Mouse (Mus musculus) heart, adult 2 months (tissue): Measurements from ENCODE around the gene Gas2l1. TPM values are rescaled to one million over a fixed set of nuclear protein-coding genes. Genes with fewer than 3 reads are reported as not detected.

Experiments
- DNase-seq, 2 experiments: peaks; one replicate each; pipeline ENCODE4 v3.0.0; 2021
- H3K27ac ChIP-seq: fragments of 200-600 bp; 2 replicates; pipeline ENCODE4 v1.8.1; 2022
- H3K27me3 ChIP-seq: fragments of 200-500 bp; 2 replicates; pipeline ENCODE4 v1.6.1; 2012; ENCODE audit warnings: mild to moderate bottlenecking, low read length, inconsistent platforms, mixed read lengths; ENCODE audit not compliant: control insufficient read depth, insufficient read depth
- H3K36me3 ChIP-seq: fragments of 200-500 bp; 2 replicates; pipeline ENCODE4 v1.6.1; 2012; ENCODE audit warnings: low read length, inconsistent platforms; ENCODE audit not compliant: control insufficient read depth, insufficient read depth
- H3K4me1 ChIP-seq: fragments of 200-500 bp; 2 replicates; pipeline ENCODE4 v1.6.1; 2011; ENCODE audit warnings: low read length; ENCODE audit not compliant: control insufficient read depth, insufficient read depth
- H3K4me3 ChIP-seq: fragments of 200-600 bp; 2 replicates; pipeline ENCODE4 v1.8.1; 2022
- H3K79me2 ChIP-seq: fragments of 200-500 bp; replicated peaks from 2 replicates; pipeline ENCODE4 v1.6.1; 2012; ENCODE audit warnings: mild to moderate bottlenecking, inconsistent platforms, low read length, moderate library complexity, mixed read lengths; ENCODE audit not compliant: control insufficient read depth, insufficient read depth
- H3K9ac ChIP-seq: fragments of 200-500 bp; 2 replicates; pipeline ENCODE4 v1.6.1; 2012; ENCODE audit warnings: low read depth, mild to moderate bottlenecking, control low read depth, inconsistent platforms, low read length, mixed read lengths
- CTCF ChIP-seq: fragments of 200-600 bp; IDR thresholded peaks from 2 replicates; pipeline ENCODE4 v1.8.1; 2022; ENCODE audit warnings: antibody characterized with exemption, mild to moderate bottlenecking, moderate library complexity
- EP300 ChIP-seq: fragments of 200-500 bp; IDR thresholded peaks from 2 replicates; pipeline ENCODE4 v1.6.1; 2011; ENCODE audit warnings: low read depth, low read length, control low read depth; ENCODE audit not compliant: insufficient read depth
- POLR2A ChIP-seq: fragments of 200-500 bp; IDR thresholded peaks from 2 replicates; pipeline ENCODE4 v1.6.1; 2011; ENCODE audit warnings: mild to moderate bottlenecking, low read depth, low read length, control low read depth; ENCODE audit not compliant: insufficient read depth
- WGBS: fragments of 180-500 bp; shearing (Covaris S2); methylation state at CpG from one replicate; pipeline ENCODE4 v1.1.7; 2018; 5-methylcytosine and 5-hydroxymethylcytosine counted together
- intact Hi-C: fragments of 180-260 bp; cut with DNase I; formaldehyde crosslinking; loops from one replicate; pipeline ENCODE4 v1.15.1; 2025
- polyA plus RNA-seq: library from polyadenylated mRNA; depleted of rRNA; stranded (reverse); fragments of >200 nt; gene quantifications from 2 replicates; pipeline ENCODE4 v1.2.3, GENCODE M21; 2012
- total RNA-seq, 2 experiments: library from RNA; stranded (reverse); gene quantifications; 2 replicates each; pipeline ENCODE4 v1.2.3; 2021

The Gas2l1 gene
- total and polyA plus RNA-seq, 3 experiments = 18.2 to 27.9 (median 21.0) TPM

DNA sequence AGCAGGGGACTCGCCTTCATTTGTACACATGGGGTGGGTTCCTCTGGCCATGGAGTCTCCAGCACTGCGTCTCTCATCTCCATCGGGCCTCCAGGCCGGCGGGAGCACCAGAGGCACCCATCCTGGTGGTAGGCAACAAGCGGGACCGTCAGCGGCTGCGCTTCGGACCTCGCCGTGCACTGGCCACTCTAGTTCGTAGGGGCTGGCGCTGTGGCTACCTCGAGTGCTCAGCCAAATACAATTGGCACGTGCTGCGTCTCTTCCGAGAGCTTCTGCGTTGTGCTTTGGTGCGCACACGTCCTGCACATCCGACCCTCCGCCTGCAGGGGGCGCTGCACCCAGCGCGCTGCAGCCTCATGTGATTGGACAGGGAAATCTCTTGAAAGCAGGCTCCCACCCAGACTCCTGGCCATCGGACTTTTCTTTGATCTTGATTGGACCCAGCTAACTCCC, 5.4 kb downstream of the Gas2l1 start:
- 0 out of 2 replicates have a peak overlapping the region, but pooled peaks have one; percentile 1 for H3K9ac ChIP-seq
- peak; percentile 88 for TF ChIP-seq CTCF
- TF ChIP-seq EP300 = no peak
- WGBS = 25% methylated on average over 27 of the region's 27 CpGs
- H3K27me3 ChIP-seq = no peaks in the 10 kb centered on the region
- H3K79me2 ChIP-seq = no peaks in the 10 kb centered on the region
- H3K27ac ChIP-seq = no peak overlapping the region
- peak; percentile 37 to 53 for DNase-seq
- intact Hi-C loops = no loop called here
- no peaks in the 10 kb centered on the region for H3K36me3 ChIP-seq
- no peak overlapping the region for H3K4me3 ChIP-seq
- H3K4me1 ChIP-seq = peaks cover 17% of the 10 kb centered on the region

- no peaks in the 10 kb centered on the region for H3K36me3 ChIP-seq
- H3K9ac ChIP-seq = no peak overlapping the region
- DNase-seq = peak in 1 of 2 experiments; percentile 40
- H3K4me1 ChIP-seq = peaks cover 17% of the 10 kb centered on the region
- TF ChIP-seq POLR2A = 0 out of 2 replicates have a peak, but pooled peaks have one; percentile 27
- no peak for TF ChIP-seq EP300
- intact Hi-C loops = no loop called here
- no peak overlapping the region for H3K27ac ChIP-seq
- no peaks in the 10 kb centered on the region for H3K79me2 ChIP-seq
- H3K4me3 ChIP-seq = peak overlapping the region; percentile 2; the same call in 1 of the 2 replicates
- WGBS = 30% methylated on average over 14 of the region's 14 CpGs
- H3K27me3 ChIP-seq = no peaks in the 10 kb centered on the region
Measured at GRCm38 (mm10) chr11:5059230-5059629, 5.9 kb downstream of the Gas2l1 start.

GRCm38 (mm10) chr11:5058783-5059182, 6.3 kb downstream of the Gas2l1 start:
- H3K9ac ChIP-seq = no peak overlapping the region
- H3K36me3 ChIP-seq = no peaks in the 10 kb centered on the region
- intact Hi-C loops = no loop called here
- no peak for DNase-seq
- WGBS = 35% methylated on average over 9 of the region's 9 CpGs
- H3K27ac ChIP-seq = no peak overlapping the region
- no peaks in the 10 kb centered on the region for H3K79me2 ChIP-seq
- TF ChIP-seq EP300 (no peak), POLR2A (no peak), CTCF (no peak)
- H3K4me3 ChIP-seq = peak overlapping the region; percentile 2; the same call in 1 of the 2 replicates
- H3K27me3 ChIP-seq = no peaks in the 10 kb centered on the region
- H3K4me1 ChIP-seq = peaks cover 15% of the 10 kb centered on the region

DNA sequence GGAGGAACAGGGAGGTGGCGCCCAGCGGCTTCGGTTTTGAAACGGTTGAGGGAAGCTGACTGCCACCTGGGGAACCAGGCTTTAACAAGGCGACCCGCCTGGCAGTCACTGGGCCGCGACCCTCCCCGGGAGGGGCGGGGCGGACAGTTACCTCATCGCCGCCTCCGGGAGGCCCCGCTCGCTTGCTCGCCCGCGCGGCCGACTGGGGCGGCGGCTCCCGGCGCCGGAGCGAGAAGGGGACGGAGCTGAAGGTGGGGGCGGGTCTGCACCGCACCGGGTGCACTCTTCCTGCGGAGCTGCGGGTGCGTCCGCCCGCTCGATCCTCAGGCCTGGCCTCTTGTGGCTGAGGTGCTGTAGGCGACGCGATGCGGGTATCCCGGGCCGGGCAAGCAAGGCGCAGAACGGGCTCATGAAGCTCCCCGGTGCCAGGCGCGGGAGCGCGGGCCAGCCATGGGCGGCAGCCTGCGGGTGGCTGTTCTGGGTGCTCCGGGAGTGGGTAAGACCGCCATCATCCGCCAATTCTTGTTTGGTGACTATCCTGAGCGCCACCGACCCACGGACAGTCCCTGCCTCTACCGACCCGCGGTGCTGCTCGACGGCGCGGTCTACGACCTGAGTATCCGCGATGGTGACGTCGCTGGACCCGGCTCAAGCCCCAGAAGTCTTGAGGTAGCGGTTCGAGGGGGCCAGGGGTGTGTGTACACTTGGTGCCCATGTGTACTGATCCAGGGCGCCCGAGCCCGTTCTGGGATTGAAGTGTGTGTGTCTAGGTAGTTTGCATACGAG, 7.1 kb downstream of the Gas2l1 start, which contains the start of gene Rasl10a:
Gene Rasl10a, plus strand, starts transcription at position 273 of the 786 bp plus-strand sequence.
- H3K79me2 ChIP-seq = no peaks in the 10 kb centered on the region
- peak; percentile 66 to 69 for DNase-seq
- TF ChIP-seq CTCF (no peak), EP300 (no peak), POLR2A (no peak)
- intact Hi-C loops = no loop called here
- H3K9ac ChIP-seq = peak within 1 kb of the TSS; percentile 76
- H3K4me3 ChIP-seq = peak within 1 kb of the TSS; percentile 62
- H3K27ac ChIP-seq = peak within 1 kb of the TSS; percentile 17; the same call in 1 of the 2 replicates
- H3K27me3 ChIP-seq = no peaks in the 10 kb centered on the region
- WGBS = 2% methylated on average over 77 of the region's 77 CpGs
- no peaks in the 10 kb centered on the region for H3K36me3 ChIP-seq
- H3K4me1 ChIP-seq = peaks cover 15% of the 10 kb centered on the region

- no peak for TF ChIP-seq CTCF
- no peak for TF ChIP-seq EP300
- TF ChIP-seq POLR2A = no peak
- Histone ChIP-seq H3K4me1 (peaks cover 12% of the 10 kb centered on the region), H3K36me3 (no peaks in the 10 kb centered on the region), H3K27me3 (no peaks in the 10 kb centered on the region), H3K79me2 (no peaks in the 10 kb centered on the region), H3K4me3 (peak overlapping the region; percentile 62), H3K27ac (no peak overlapping the region), H3K9ac (peak overlapping the region; percentile 76)
- intact Hi-C loops = no loop called here
- 40% methylated on average over 8 of the region's 8 CpGs for WGBS
- no peak for DNase-seq
Measured at GRCm38 (mm10) chr11:5057541-5057855, 7.6 kb downstream of the Gas2l1 start.

DNA sequence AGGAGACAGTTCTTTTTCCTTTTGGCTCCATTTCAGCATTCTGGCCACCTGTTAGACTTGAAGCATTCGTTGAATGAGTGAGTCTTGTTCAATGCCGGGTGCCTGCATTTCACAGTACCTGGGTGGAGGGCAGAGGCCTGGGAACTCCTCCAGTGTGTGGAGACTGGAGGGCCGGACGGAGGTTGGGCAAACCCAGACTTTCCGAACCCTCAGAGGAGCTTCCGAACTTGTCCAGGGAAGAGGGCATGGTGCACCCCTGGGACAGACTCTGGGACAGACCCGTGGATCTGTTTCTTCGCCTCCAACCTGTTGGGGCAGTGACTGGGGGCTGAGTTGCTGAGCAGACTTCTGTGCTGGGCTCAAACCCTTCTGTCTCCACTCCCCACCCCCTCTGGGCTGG, 8.1 kb downstream of the Gas2l1 start:
- H3K27me3 ChIP-seq = no peaks in the 10 kb centered on the region
- no peak overlapping the region for H3K27ac ChIP-seq
- no peaks in the 10 kb centered on the region for H3K79me2 ChIP-seq
- intact Hi-C loops = no loop called here
- peaks cover 9% of the 10 kb centered on the region for H3K4me1 ChIP-seq
- TF ChIP-seq CTCF = no peak
- TF ChIP-seq POLR2A = no peak
- no peak for TF ChIP-seq EP300
- DNase-seq = no peak
- H3K4me3 ChIP-seq = no peak overlapping the region
- no peak overlapping the region for H3K9ac ChIP-seq
- WGBS = 88% methylated on average over 8 of the region's 8 CpGs
- no peaks in the 10 kb centered on the region for H3K36me3 ChIP-seq
